In the genomic region with DNA sequence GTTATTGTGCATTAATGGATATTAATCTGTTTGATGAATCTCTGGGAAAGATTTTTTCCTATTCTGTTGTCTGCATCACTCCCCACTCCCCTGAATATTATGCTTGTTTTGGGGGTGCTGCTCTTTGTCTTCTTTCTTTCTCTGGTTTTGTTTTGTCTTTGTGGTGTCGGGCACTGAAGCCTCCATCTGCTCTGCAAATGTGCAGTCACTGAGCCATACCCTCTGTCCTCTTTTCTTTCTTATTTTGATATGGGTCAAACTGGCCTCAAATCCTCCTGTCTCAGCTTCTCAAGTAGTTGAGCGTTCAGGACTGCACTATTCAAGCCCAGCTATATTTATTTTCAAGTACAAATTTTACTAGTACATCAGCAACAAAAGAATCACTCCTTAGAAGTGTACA, we compare ENCODE assay signal across 26 mouse cellular contexts. TPM values are rescaled to one million over a fixed set of nuclear protein-coding genes. Genes with fewer than 3 reads are reported as not detected.
DNase-seq lines count a peak whose midpoint lies in the region; ATAC-seq lines count a peak whose summit lies in the region.
"Had no signal": no experiment of that assay in that cellular context is flagged by ENCODE, and none has a peak within 500 bp of the region (broad histone marks: within the 10 kb centered on the region; RNA-seq: fewer than 3 reads in every experiment).

No protein-coding gene starts in this region.

- no peaks in the 10 kb centered on the region for H3K36me3 ChIP-seq in heart, embryonic 10.5 days
- H3K36me3 ChIP-seq in midbrain, embryonic 10.5 days = no peaks in the 10 kb centered on the region
- H3K36me3 ChIP-seq in midbrain, embryonic 16.5 days (ENCODE audit: control insufficient read depth, insufficient read depth, low read length) = no peaks in the 10 kb centered on the region
- no peaks in the 10 kb centered on the region for H3K36me3 ChIP-seq in midbrain, embryonic 12.5 days
- H3K36me3 ChIP-seq in midbrain, embryonic 14.5 days (ENCODE audit: control insufficient read depth, insufficient read depth, low read length) = no peaks in the 10 kb centered on the region
- H3K36me3 ChIP-seq: embryonic facial prominence, embryonic 10.5 days; embryonic facial prominence, embryonic 12.5 days; forebrain, embryonic 15.5 days; G1E had no signal

- intact Hi-C loops in heart, postnatal 36 days (cut with DNase I) = no loop called here

- ATAC-seq in midbrain, embryonic 16.5 days = no peak
- ATAC-seq in midbrain, embryonic 12.5 days (ENCODE audit: low FRiP score, low read depth) = 0 out of 2 replicates have a peak, but pooled peaks have one; percentile 38
- no peak for ATAC-seq in midbrain, embryonic 14.5 days (ENCODE audit: low FRiP score, low TSS enrichment)
- ATAC-seq: activated CD4-positive, CD25-positive, alpha-beta regulatory T cell, adult 4 months; CD4-positive, CD25-positive, alpha-beta regulatory T cell, adult 4 months; forebrain, embryonic 13.5 days; forebrain, embryonic 15.5 days; Patski had no signal

- peak; percentile 35 for DNase-seq in heart, embryonic 10.5 days (ENCODE audit: low spot score)
- DNase-seq in heart, postnatal 36 days = no peak
- no peak for DNase-seq in midbrain, embryonic 10.5 days (ENCODE audit: low spot score)
- DNase-seq in midbrain, embryonic 14.5 days = no peak
- DNase-seq: adrenal gland, adult 8-10 months; adrenal gland, postnatal 14 days; adrenal gland, postnatal 36 days; cerebellum, adult 11-12 months; cerebellum, adult 2 months; cerebellum, adult 9-10 months; cerebellum, postnatal 10 days; cerebellum, postnatal 25 days had no signal

- no peak overlapping the region for H3K9ac ChIP-seq in midbrain, embryonic 16.5 days (ENCODE audit: low read depth, low read length)
- no peak overlapping the region for H3K9ac ChIP-seq in midbrain, embryonic 12.5 days (replicated peaks)
- H3K9ac ChIP-seq in midbrain, embryonic 14.5 days (replicated peaks; ENCODE audit: low read length) = no peak overlapping the region
- H3K9ac ChIP-seq: embryonic facial prominence, embryonic 12.5 days; forebrain, embryonic 13.5 days; forebrain, embryonic 15.5 days had no signal

- peaks cover 6% of the 10 kb centered on the region; the same call in 1 of the 2 replicates for H3K27me3 ChIP-seq in heart, embryonic 10.5 days (ENCODE audit: insufficient read depth, poor library complexity, severe bottlenecking)
- no peaks in the 10 kb centered on the region for H3K27me3 ChIP-seq in midbrain, embryonic 10.5 days (ENCODE audit: low read depth, poor library complexity, severe bottlenecking)
- no peaks in the 10 kb centered on the region for H3K27me3 ChIP-seq in midbrain, embryonic 16.5 days (ENCODE audit: control insufficient read depth, insufficient read depth, low read depth, low read length)
- H3K27me3 ChIP-seq in midbrain, embryonic 12.5 days = no peaks in the 10 kb centered on the region
- H3K27me3 ChIP-seq in midbrain, embryonic 14.5 days (ENCODE audit: control insufficient read depth, insufficient read depth, low read length) = no peaks in the 10 kb centered on the region
- H3K27me3 ChIP-seq: CH12.LX; embryonic facial prominence, embryonic 12.5 days; forebrain, embryonic 13.5 days; forebrain, embryonic 15.5 days; Patski had no signal

- H3K4me3 ChIP-seq in heart, embryonic 10.5 days = no peak overlapping the region
- H3K4me3 ChIP-seq in midbrain, embryonic 10.5 days = no peak overlapping the region
- no peak overlapping the region for H3K4me3 ChIP-seq in midbrain, embryonic 16.5 days (ENCODE audit: low read depth, low read length)
- no peak overlapping the region for H3K4me3 ChIP-seq in midbrain, embryonic 12.5 days
- H3K4me3 ChIP-seq in midbrain, embryonic 14.5 days (replicated peaks; ENCODE audit: low read depth, low read length) = no peak overlapping the region
- H3K4me3 ChIP-seq: embryonic facial prominence, embryonic 10.5 days; embryonic facial prominence, embryonic 12.5 days; forebrain, embryonic 13.5 days; forebrain, embryonic 15.5 days had no signal

- no peak overlapping the region for H3K4me2 ChIP-seq in midbrain, embryonic 16.5 days (ENCODE audit: low read length)
- H3K4me2 ChIP-seq in midbrain, embryonic 12.5 days (replicated peaks) = no peak overlapping the region
- H3K4me2 ChIP-seq in midbrain, embryonic 14.5 days (ENCODE audit: low read length) = no peak overlapping the region
- H3K4me2 ChIP-seq: embryonic facial prominence, embryonic 12.5 days; forebrain, embryonic 13.5 days; forebrain, embryonic 15.5 days had no signal

- H3K4me1 ChIP-seq in heart, embryonic 10.5 days = no peaks in the 10 kb centered on the region
- peaks cover 14% of the 10 kb centered on the region for H3K4me1 ChIP-seq in midbrain, embryonic 10.5 days
- H3K4me1 ChIP-seq in midbrain, embryonic 16.5 days (ENCODE audit: control insufficient read depth, insufficient read depth, low read length) = no peaks in the 10 kb centered on the region
- 0 out of 2 replicates have a peak, but pooled peaks cover 4% of the 10 kb centered on the region for H3K4me1 ChIP-seq in midbrain, embryonic 12.5 days
- H3K4me1 ChIP-seq in midbrain, embryonic 14.5 days (ENCODE audit: control insufficient read depth, insufficient read depth, low read length) = no peaks in the 10 kb centered on the region
- H3K4me1 ChIP-seq: embryonic facial prominence, embryonic 10.5 days; embryonic facial prominence, embryonic 12.5 days; forebrain, embryonic 13.5 days; forebrain, embryonic 15.5 days had no signal

- H3K27ac ChIP-seq in heart, embryonic 10.5 days = no peak overlapping the region
- H3K27ac ChIP-seq in midbrain, embryonic 10.5 days (replicated peaks) = peak overlapping the region; percentile 59
- no peak overlapping the region for H3K27ac ChIP-seq in midbrain, embryonic 16.5 days (ENCODE audit: low read length)
- peak overlapping the region; percentile 16; the same call in 1 of the 2 replicates for H3K27ac ChIP-seq in midbrain, embryonic 12.5 days (replicated peaks)
- H3K27ac ChIP-seq in midbrain, embryonic 14.5 days (replicated peaks; ENCODE audit: low read depth, low read length) = no peak overlapping the region
- H3K27ac ChIP-seq: embryonic facial prominence, embryonic 10.5 days; embryonic facial prominence, embryonic 12.5 days; forebrain, embryonic 13.5 days; forebrain, embryonic 15.5 days had no signal

- no peaks in the 10 kb centered on the region for H3K9me3 ChIP-seq in heart, embryonic 10.5 days
- H3K9me3 ChIP-seq in midbrain, embryonic 10.5 days (replicated peaks) = no peaks in the 10 kb centered on the region
- no peaks in the 10 kb centered on the region for H3K9me3 ChIP-seq in midbrain, embryonic 16.5 days (replicated peaks; ENCODE audit: control insufficient read depth, low read length, poor library complexity, severe bottlenecking)
- no peaks in the 10 kb centered on the region for H3K9me3 ChIP-seq in midbrain, embryonic 12.5 days
- H3K9me3 ChIP-seq in midbrain, embryonic 14.5 days (ENCODE audit: control insufficient read depth, low read length) = no peaks in the 10 kb centered on the region
- H3K9me3 ChIP-seq: embryonic facial prominence, embryonic 10.5 days; embryonic facial prominence, embryonic 12.5 days; forebrain, embryonic 13.5 days; forebrain, embryonic 15.5 days; G1E had no signal

- 82% methylated on average over 2 of the region's 2 CpGs for WGBS in heart, embryonic 10.5 days
- WGBS in midbrain, embryonic 10.5 days = 56% methylated on average over 2 of the region's 2 CpGs
- WGBS in midbrain, embryonic 16.5 days = 31% methylated on average over 2 of the region's 2 CpGs
- WGBS in midbrain, embryonic 12.5 days = 37% methylated on average over 2 of the region's 2 CpGs
- 27% methylated on average over 2 of the region's 2 CpGs for WGBS in midbrain, embryonic 14.5 days

RNA-seq across cellular contexts. Expression of a gene that starts 25.5 kb away (rescaled TPM):
- polyA plus RNA-seq in heart, embryonic 10.5 days (2016; fragmentation: Nextera tagmentation; extraction: Ambion mirVana) = 0.18 TPM in 1 of 2 replicates, not detected in the other
- under 1 TPM; 0.31 to 0.38 TPM for total RNA-seq in heart, postnatal 36 days (2021)
- polyA plus RNA-seq in midbrain, embryonic 10.5 days (2016; fragmentation: Nextera tagmentation; extraction: Ambion mirVana) = not detected in 2 replicates
- not detected in 2 replicates for polyA plus RNA-seq in midbrain, embryonic 16.5 days (2015; fragmentation: Nextera tagmentation; extraction: Ambion mirVana)
- not detected in 2 replicates for polyA plus RNA-seq in midbrain, embryonic 12.5 days (2016; fragmentation: Nextera tagmentation; extraction: Ambion mirVana)
- polyA plus RNA-seq in midbrain, embryonic 14.5 days (2014; fragmentation: Nextera tagmentation; extraction: Ambion mirVana) = not detected in 2 replicates
- total RNA-seq: adrenal gland, postnatal 14 days; adrenal gland, postnatal 36 days; G1E had no signal
- polyA plus RNA-seq: activated CD4-positive, CD25-positive, alpha-beta regulatory T cell, adult 4 months; cortical plate, adult 2 months; embryonic facial prominence, embryonic 10.5 days; embryonic facial prominence, embryonic 12.5 days; forebrain, embryonic 11.5 days; forebrain, embryonic 13.5 days; forebrain, embryonic 15.5 days; G1E had no signal

RNA-seq across cellular contexts. Expression of a gene that starts 43.5 kb away (rescaled TPM):
- polyA plus RNA-seq in heart, embryonic 10.5 days (2016; fragmentation: Nextera tagmentation; extraction: Ambion mirVana) = 0.67 and 1.1 TPM in 2 replicates
- total RNA-seq in heart, postnatal 36 days (2021) = under 1 TPM; 0.72 to 0.81 TPM
- 0.42 TPM in 2 replicates for polyA plus RNA-seq in midbrain, embryonic 10.5 days (2016; fragmentation: Nextera tagmentation; extraction: Ambion mirVana)
- 0.09 and 0.38 TPM in 2 replicates for polyA plus RNA-seq in midbrain, embryonic 16.5 days (2015; fragmentation: Nextera tagmentation; extraction: Ambion mirVana)
- polyA plus RNA-seq in midbrain, embryonic 12.5 days (2016; fragmentation: Nextera tagmentation; extraction: Ambion mirVana) = 0.54 and 0.56 TPM in 2 replicates
- polyA plus RNA-seq in midbrain, embryonic 14.5 days (2014; fragmentation: Nextera tagmentation; extraction: Ambion mirVana) = 0.18 and 0.28 TPM in 2 replicates

RNA-seq across cellular contexts. Expression of a gene that starts 46.2 kb away (rescaled TPM):
- polyA plus RNA-seq in heart, embryonic 10.5 days (2016; fragmentation: Nextera tagmentation; extraction: Ambion mirVana) = 5.0 and 7.4 TPM in 2 replicates
- 10 to 100 TPM; 63.8 to 76.3 TPM for total RNA-seq in heart, postnatal 36 days (2021)
- 5.5 and 8.1 TPM in 2 replicates for polyA plus RNA-seq in midbrain, embryonic 10.5 days (2016; fragmentation: Nextera tagmentation; extraction: Ambion mirVana)
- 24.1 and 26.6 TPM in 2 replicates for polyA plus RNA-seq in midbrain, embryonic 16.5 days (2015; fragmentation: Nextera tagmentation; extraction: Ambion mirVana)
- polyA plus RNA-seq in midbrain, embryonic 12.5 days (2016; fragmentation: Nextera tagmentation; extraction: Ambion mirVana) = 15.6 and 16.1 TPM in 2 replicates
- 21.9 and 24.8 TPM in 2 replicates for polyA plus RNA-seq in midbrain, embryonic 14.5 days (2014; fragmentation: Nextera tagmentation; extraction: Ambion mirVana)

RNA-seq across cellular contexts. Expression of a gene that starts 51.2 kb away (rescaled TPM):
- polyA plus RNA-seq in heart, embryonic 10.5 days (2016; fragmentation: Nextera tagmentation; extraction: Ambion mirVana) = not detected in 2 replicates
- total RNA-seq in heart, postnatal 36 days (2021) = not detected
- not detected in 2 replicates for polyA plus RNA-seq in midbrain, embryonic 10.5 days (2016; fragmentation: Nextera tagmentation; extraction: Ambion mirVana)
- polyA plus RNA-seq in midbrain, embryonic 16.5 days (2015; fragmentation: Nextera tagmentation; extraction: Ambion mirVana) = not detected in 2 replicates
- polyA plus RNA-seq in midbrain, embryonic 12.5 days (2016; fragmentation: Nextera tagmentation; extraction: Ambion mirVana) = not detected in 2 replicates
- not detected in 2 replicates for polyA plus RNA-seq in midbrain, embryonic 14.5 days (2014; fragmentation: Nextera tagmentation; extraction: Ambion mirVana)
- polyA plus RNA-seq: cortical plate, adult 2 months; embryonic facial prominence, embryonic 10.5 days; embryonic facial prominence, embryonic 12.5 days; embryonic facial prominence, embryonic 14.5 days; forebrain, embryonic 11.5 days; forebrain, embryonic 13.5 days; forebrain, embryonic 15.5 days; G1E; Patski had no signal

RNA-seq across cellular contexts. Expression of a gene that starts 58.1 kb away (rescaled TPM):
- polyA plus RNA-seq in heart, embryonic 10.5 days (2016; fragmentation: Nextera tagmentation; extraction: Ambion mirVana) = 8.6 and 10.1 TPM in 2 replicates
- total RNA-seq in heart, postnatal 36 days (2021) = 1 to 10 TPM; 3.8 to 5.0 TPM
- polyA plus RNA-seq in midbrain, embryonic 10.5 days (2016; fragmentation: Nextera tagmentation; extraction: Ambion mirVana) = 11.5 and 16.6 TPM in 2 replicates
- 15.3 and 17.1 TPM in 2 replicates for polyA plus RNA-seq in midbrain, embryonic 16.5 days (2015; fragmentation: Nextera tagmentation; extraction: Ambion mirVana)
- polyA plus RNA-seq in midbrain, embryonic 12.5 days (2016; fragmentation: Nextera tagmentation; extraction: Ambion mirVana) = 22.2 and 22.4 TPM in 2 replicates
- polyA plus RNA-seq in midbrain, embryonic 14.5 days (2014; fragmentation: Nextera tagmentation; extraction: Ambion mirVana) = 14.7 and 15.4 TPM in 2 replicates

Comparison
In these comparisons a context has a peak if more than half of its experiments do, and no peak if none do; other contexts are left out.
1. H3K27ac ChIP-seq: peak in midbrain, embryonic 10.5 days (single experiment) and midbrain, embryonic 12.5 days (single experiment); none in heart, embryonic 10.5 days (single experiment), midbrain, embryonic 16.5 days (single experiment) and midbrain, embryonic 14.5 days (single experiment).